In the genomic region with DNA sequence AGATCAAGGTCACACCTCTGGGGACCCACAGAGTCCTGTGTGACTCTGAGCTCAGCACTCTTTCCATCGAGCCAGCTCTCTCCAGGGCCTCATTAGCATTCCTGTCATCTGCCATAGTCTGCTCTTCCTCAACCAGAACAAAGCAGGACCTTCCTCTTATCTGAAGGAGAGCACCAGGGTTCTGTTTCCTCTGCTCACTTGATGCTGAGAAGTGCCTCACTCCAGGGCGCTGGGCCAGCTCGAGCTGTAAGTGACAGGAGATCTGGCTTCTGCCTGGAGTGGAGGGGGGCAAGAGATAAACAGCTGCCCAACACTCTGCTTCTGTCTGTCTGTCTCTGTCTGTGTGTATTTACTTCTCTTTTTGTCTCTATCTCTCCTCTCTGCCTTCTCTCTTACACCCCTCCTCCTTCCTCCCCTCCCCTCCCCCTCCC, we compare ENCODE assay signal across 9 mouse cellular contexts. TPM values are rescaled to one million over a fixed set of nuclear protein-coding genes. Genes with fewer than 3 reads are reported as not detected.
DNase-seq lines count a peak whose midpoint lies in the region; ATAC-seq lines count a peak whose summit lies in the region.
"Had no signal": no experiment of that assay in that cellular context is flagged by ENCODE, and none has a peak within 500 bp of the region (broad histone marks: within the 10 kb centered on the region; RNA-seq: fewer than 3 reads in every experiment).

No protein-coding gene starts in this region.

- H3K36me3 ChIP-seq in splenic B cell, adult 2 months (ENCODE audit: control insufficient read depth, insufficient read depth, low read length, poor library complexity, severe bottlenecking), result no peaks in the 10 kb centered on the region

- peak; percentile 37 to 64 for DNase-seq in spleen, postnatal 10 days (ENCODE audit: low spot score in 2 of 2)
- DNase-seq in spleen, adult 12 weeks (ENCODE audit: low spot score), result no peak
- DNase-seq in induced T-regulatory cell, adult 2 months (ENCODE audit: low read depth), result peak; percentile 47
- DNase-seq in splenic B cell, adult 2 months (ENCODE audit: low read depth, low spot score), result peak; percentile 18
- DNase-seq in thymus, postnatal 4 days, result no peak
- no peak for DNase-seq in urinary bladder, adult 2 months (ENCODE audit: low spot score)
- no peak for DNase-seq in testis, postnatal 10 days (ENCODE audit: low spot score)
- DNase-seq: cerebellum, adult 9-10 months had no signal

- peak; percentile 75 for ATAC-seq in granulocyte monocyte progenitor cell, adult 5-6 weeks (replicated peaks; ENCODE audit: poor library complexity, severe bottlenecking)

- no peaks in the 10 kb centered on the region for H3K27me3 ChIP-seq in splenic B cell, adult 2 months (ENCODE audit: control insufficient read depth, insufficient read depth, low read length, poor library complexity, severe bottlenecking)

RNA-seq across cellular contexts. Expression of a gene that starts 55.3 kb away (rescaled TPM):
- 37.7 and 48.6 TPM in 2 replicates for total RNA-seq in granulocyte monocyte progenitor cell, adult 5-6 weeks (2014; fragmentation: Nextera tagmentation)
- 51.1 and 58.0 TPM in 2 replicates for total RNA-seq in granulocyte monocyte progenitor cell, adult 5-6 weeks (2017)
- 19.9 and 20.9 TPM in 2 replicates for polyA plus RNA-seq in urinary bladder, adult 2 months (2012; rRNA removed)

Comparison
In these comparisons a context has a peak if more than half of its experiments do, and no peak if none do; other contexts are left out.
1. DNase-seq: peak in spleen, postnatal 10 days (2 of 2), induced T-regulatory cell, adult 2 months (single experiment) and splenic B cell, adult 2 months (single experiment); none in spleen, adult 12 weeks (single experiment), thymus, postnatal 4 days (single experiment), urinary bladder, adult 2 months (single experiment) and testis, postnatal 10 days (single experiment).